Mouse (Mus musculus) CD4-positive naive resting alpha-beta T cell, adult 76 days (primary cell): Measurements from ENCODE around the gene Myoz1. TPM values are rescaled to one million over a fixed set of nuclear protein-coding genes. Genes with fewer than 3 reads are reported as not detected.

Experiments used
- total RNA-seq: library from RNA; stranded (reverse); gene quantifications from one replicate; pipeline ENCODE4 v1.2.4, GENCODE M21; 2023

Gene Myoz1
- total RNA-seq: not detected

DNA sequence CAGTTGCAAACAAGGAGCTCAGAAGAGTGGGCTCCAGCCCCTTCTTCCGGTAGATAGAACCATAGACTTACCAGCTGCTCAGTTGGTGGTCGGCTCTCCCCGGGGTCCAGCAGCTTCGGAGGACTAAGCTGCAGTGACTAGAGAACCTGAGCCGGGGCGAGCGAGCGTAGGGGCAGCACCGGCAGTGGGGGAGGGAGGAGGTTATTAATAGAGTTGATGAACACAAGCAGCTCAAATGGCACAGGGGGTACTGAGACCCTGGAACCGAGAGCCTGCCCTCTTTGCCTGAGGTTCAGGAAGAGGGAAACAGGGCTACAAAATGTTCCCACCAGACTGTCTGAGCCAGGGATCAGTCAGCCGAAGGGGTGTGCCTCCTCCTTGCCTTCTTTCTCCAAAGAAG lies at the start of gene Myoz1:
Gene Myoz1 (minus strand): TSS at position 180 of the 400 bp plus-strand sequence.

DNA sequence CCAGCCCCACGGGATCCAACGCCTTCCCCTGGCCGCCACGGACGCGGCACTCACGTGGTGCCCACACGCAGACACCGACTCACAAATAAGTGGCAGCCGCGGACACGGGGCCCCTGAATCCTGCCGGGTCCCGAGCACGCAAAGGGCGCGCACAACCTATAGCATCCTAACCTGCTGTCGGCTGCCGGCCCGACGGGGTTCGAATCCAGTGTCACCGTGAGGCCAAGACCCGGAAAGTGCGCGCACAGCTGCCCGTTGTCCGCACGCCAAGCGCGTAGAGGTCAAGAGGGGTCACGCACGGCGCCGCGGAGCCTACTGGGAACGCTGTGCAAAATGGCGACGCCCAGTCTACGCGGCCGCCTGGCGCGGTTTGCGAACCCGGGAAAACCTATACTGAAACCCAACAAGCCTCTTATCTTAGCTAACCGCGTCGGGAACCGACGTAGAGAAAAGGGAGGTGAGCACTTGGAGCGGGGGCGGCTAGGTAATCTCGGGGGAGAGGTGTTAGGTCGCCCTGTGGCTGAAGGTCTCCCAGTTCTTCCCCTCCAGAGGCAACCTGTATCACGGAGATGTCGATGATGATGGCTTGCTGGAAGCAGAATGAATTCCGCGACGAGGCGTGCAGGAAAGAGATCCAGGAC lies 46.5 kb upstream of the Myoz1 start, which contains the start of gene Chchd1:
Gene Chchd1 (plus strand): TSS at position 266 of the 641 bp plus-strand sequence.

DNA sequence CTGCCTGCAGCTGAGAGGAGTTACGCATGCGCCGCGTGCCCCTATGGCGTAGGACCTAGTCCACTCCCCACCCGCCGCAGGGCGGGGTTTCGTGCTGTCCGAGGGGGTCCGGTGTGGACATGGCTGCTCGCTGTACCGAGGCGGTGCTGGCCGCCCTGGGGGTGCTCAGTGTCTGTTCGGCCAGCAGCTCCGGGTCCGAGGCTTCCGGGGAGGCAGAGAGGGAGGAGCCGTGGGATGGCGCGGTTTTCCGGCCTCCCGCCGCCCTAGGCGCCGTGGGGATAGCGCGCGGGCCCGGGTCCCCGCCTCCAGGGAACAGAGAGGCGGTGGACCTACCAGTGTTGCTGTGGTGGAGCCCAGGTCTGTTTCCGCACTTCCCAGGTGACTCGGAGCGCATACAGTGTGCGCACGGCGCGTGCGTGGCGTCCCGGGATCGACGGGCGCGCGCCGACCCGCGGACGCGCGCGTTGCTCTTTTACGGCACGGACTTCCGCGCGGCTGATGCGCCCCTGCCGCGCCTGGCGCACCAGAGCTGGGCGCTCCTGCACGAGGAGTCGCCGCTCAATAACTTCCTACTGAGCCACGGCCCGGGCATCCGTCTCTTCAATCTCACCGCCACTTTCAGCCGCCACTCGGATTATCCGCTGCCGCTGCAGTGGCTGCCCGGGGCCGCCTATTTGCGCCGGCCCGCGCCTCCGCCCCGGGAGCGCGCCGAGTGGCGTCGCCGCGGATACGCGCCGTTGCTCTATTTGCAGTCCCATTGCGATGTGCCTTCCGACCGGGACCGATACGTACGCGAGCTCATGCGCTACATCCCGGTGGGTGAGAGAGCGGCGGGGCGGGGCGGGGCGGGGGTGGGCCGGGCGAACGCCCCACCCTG lies 38.8 kb upstream of the Myoz1 start, which contains the start of gene Fut11:
Gene Fut11 (plus strand): TSS at position 85 of the 877 bp plus-strand sequence.

DNA sequence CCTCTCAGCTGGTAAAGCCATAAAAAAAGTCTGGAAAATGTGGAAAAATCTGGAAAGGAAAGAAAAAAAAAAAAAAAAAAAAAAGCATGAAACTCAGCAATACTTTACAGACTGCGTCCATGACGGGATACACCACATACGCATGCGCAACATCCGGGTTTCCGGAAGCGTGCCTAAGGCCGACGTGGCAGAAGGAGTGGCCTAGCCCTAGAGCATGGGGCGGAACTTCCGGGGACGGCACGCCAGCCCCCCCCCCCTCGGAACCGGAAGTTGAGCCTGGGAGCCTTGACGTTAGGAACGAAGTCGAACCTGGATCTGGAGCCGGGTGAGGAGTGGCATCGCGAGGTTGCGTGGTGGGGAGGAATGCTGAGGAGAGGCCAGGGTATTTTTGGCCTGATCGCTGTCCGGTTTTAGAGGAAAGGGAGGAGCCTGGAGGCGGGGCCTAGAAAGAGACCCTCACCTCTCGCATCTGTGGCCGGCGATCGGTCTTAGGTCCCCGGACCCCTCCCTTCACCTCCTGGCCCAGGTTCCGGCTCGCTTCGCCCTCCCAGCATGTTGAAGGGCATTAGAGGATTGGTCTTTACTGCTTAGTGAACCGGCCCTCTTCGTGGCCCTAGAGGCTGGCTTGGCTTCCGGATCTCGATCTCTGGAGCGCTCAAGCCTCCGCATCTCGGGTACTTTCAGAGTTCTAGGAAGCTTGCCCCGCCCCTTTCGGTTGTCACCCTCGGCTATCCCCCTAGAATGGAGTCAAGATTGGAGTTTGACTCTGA lies 17.9 kb upstream of the Myoz1 start, which contains the start of gene Sec24c:
Gene Sec24c (plus strand): TSS at position 245 of the 770 bp plus-strand sequence.

DNA sequence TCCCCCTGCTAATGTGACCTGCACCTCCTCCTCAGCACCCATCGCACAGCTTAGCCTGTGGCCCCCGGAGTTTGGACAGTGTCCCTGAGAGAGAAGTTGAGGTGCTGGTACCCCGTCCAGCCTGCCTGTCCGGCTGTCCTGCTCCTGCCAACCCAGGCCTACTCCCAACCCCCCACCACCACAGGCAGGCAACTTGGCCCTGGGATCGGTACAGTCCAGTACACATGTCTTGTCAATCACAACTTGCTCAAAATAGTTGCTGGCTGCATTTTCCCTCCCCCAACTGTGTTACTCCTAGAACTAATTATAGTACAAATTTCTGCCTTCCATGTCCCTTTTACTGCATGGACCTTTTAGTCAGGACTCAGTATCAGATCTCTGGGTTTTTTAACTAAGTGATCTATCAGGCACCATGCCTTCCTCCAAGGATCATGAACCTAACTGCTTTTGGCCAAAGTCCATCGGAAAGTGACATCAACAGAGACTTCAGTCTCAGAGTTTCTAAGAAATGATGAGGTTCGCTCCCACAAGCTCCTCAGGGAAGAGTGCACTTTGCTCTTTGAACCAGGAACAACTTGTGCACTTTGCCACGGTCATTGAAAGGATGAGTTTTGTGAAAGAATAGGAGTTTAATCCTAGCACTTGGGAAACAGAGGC lies 11.9 kb upstream of the Myoz1 start, which contains the start of gene Synpo2l:
Gene Synpo2l (minus strand): TSS at position 201 of the 657 bp plus-strand sequence.

DNA sequence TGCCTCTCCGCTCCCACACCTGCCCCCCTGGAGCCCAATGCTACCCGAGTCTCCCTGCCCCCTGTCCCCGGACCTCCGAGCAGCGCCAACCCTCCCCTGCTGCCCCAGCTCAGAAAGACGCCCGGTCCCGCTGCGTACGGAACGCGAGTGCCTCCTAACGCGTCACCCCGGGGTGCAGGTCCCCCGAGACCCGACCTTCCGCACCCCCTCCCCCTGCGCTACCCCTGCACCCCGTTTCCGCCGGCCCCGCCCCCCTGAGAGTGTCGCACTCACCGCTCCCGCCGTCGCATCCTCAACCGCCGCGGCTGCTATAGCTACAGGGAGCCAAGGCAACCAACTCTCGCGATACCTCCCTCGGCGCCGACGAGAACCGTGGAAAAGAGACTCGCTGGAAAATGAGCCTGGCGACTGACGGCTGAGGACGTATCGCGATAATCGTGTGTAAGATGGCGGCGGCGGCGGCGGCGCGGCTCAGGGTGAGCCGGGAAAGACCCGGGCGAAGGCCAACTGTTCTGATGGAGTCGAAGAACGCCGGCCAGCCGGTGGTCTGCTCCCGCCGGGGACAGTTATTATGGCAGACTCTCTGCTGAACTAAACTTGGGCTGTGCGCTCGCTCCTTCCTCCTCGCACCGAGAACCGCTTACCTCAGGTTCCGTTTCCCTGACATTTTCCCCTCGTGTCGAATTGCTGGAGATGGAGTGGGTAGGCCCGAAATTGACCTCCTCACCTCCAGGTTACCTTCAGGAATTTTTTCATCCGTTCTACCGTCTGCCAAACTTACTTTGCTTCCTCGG lies 15.5 kb downstream of the Myoz1 start, which contains the start of gene Usp54:
Gene Usp54 (minus strand): TSS at position 420 of the 794 bp plus-strand sequence.

Other genes with a start within 250 kb of the Myoz1 start
- gene Cfap70, start 204.3 kb downstream of the Myoz1 start, total RNA-seq: not detected
- gene Anxa7, start 176.4 kb downstream of the Myoz1 start, total RNA-seq: 38.3 TPM
- 6.2 TPM for gene Mss51, start 159.6 kb downstream of the Myoz1 start, total RNA-seq
- 87.6 TPM for gene Ppp3cb, start 110.0 kb downstream of the Myoz1 start, total RNA-seq
- gene Usp54, start 15.5 kb downstream of the Myoz1 start, total RNA-seq: 5.9 TPM
- gene Synpo2l, start 11.8 kb upstream of the Myoz1 start, total RNA-seq: 0.29 TPM
- 254 TPM for gene Sec24c, start 17.8 kb upstream of the Myoz1 start, total RNA-seq
- gene Fut11, start 38.4 kb upstream of the Myoz1 start, total RNA-seq: 5.0 TPM
- 40.6 TPM for gene Chchd1, start 46.5 kb upstream of the Myoz1 start, total RNA-seq
- gene Zswim8, start 51.0 kb upstream of the Myoz1 start, total RNA-seq: 157 TPM
- 29.5 TPM for gene Ndst2, start 78.0 kb upstream of the Myoz1 start, total RNA-seq
- 59.4 TPM for gene Camk2g, start 137.5 kb upstream of the Myoz1 start, total RNA-seq
- gene Plau, start 180.1 kb upstream of the Myoz1 start, total RNA-seq: 0.56 TPM